Mouse (Mus musculus): Measurements from ENCODE around the gene Mbl1.

GRCm38 (mm10) chr14:41112944-41113343 lies 38.3 kb upstream of the Mbl1 start:
- TF ChIP-seq POLR2A (IDR thresholded peaks at IDR 0.05; ENCODE audit: low read depth, low read length): no peak
- TF ChIP-seq CTCF (IDR thresholded peaks at IDR 0.05; ENCODE audit: extremely low read depth, insufficient read length, insufficient replicate concordance, low read depth, low read length): no peak
